Mouse (Mus musculus) adrenal gland, postnatal 4 days (tissue): ENCODE measurements around the gene Klhdc9. TPM values are rescaled to one million over a fixed set of nuclear protein-coding genes. Genes with fewer than 3 reads are reported as not detected.

ENCODE experiments used
- DNase-seq, 2 experiments: peaks; one replicate each; pipeline ENCODE4 v3.0.0; 2021 to 2022; ENCODE audit warnings: low spot score in 2 of 2, mixed read lengths in 2 of 2
- total RNA-seq, 2 experiments: library from RNA; stranded (reverse); gene quantifications; 2 replicates each; pipeline ENCODE4 v1.2.3; 2021

Gene Klhdc9
- total RNA-seq, 2 experiments from 2014 or later: 6.2 to 6.8 TPM

- DNase-seq: no peak
Observed at GRCm38 (mm10) chr1:171309321-171309720, 51.3 kb downstream of the Klhdc9 start.

Other genes with a start within 250 kb of the Klhdc9 start
- 1 to 10 TPM; 2.1 to 2.7 TPM for gene Cfap126, start 246.9 kb downstream of the Klhdc9 start, total RNA-seq
- 100 to 1,000 TPM; 359 to 386 TPM for gene Sdhc, start 210.2 kb downstream of the Klhdc9 start, total RNA-seq
- gene Mpz, start 210.1 kb downstream of the Klhdc9 start, total RNA-seq: 10 to 100 TPM; 23.9 to 53.3 TPM
- 10 to 100 TPM; 29.5 to 32.0 TPM for gene Pcp4l1, start 164.5 kb downstream of the Klhdc9 start, total RNA-seq
- gene Nr1i3, start 146.8 kb downstream of the Klhdc9 start, total RNA-seq: 10 to 100 TPM in 1 of 2 experiments, under 1 TPM in 1; 0.92 to 10.3 TPM
- gene Tomm40l, start 138.3 kb downstream of the Klhdc9 start, total RNA-seq: 10 to 100 TPM; 41.6 to 43.5 TPM
- 100 to 1,000 TPM in 1 of 2 experiments, 10 to 100 TPM in 1; 18.3 to 847 TPM for gene Apoa2, start 135.7 kb downstream of the Klhdc9 start, total RNA-seq
- 10 to 100 TPM; 22.4 to 23.2 TPM for gene Fcer1g, start 126.4 kb downstream of the Klhdc9 start, total RNA-seq
- gene Adamts4, start 110.4 kb downstream of the Klhdc9 start, total RNA-seq: 1 to 10 TPM; 4.3 to 4.5 TPM
- 100 to 1,000 TPM; 446 to 477 TPM for gene Ndufs2, start 109.4 kb downstream of the Klhdc9 start, total RNA-seq
- gene B4galt3, start 90.5 kb downstream of the Klhdc9 start, total RNA-seq: 10 to 100 TPM; 48.4 to 56.3 TPM
- gene Ppox, start 79.6 kb downstream of the Klhdc9 start, total RNA-seq: 10 to 100 TPM; 55.8 to 57.1 TPM
- gene Usp21, start 72.8 kb downstream of the Klhdc9 start, total RNA-seq: 10 to 100 TPM; 51.4 to 56.0 TPM
- gene Ufc1, start 65.8 kb downstream of the Klhdc9 start, total RNA-seq: 100 to 1,000 TPM; 138 to 155 TPM
- 10 to 100 TPM; 41.2 to 43.1 TPM for gene Dedd, start 31.7 kb downstream of the Klhdc9 start, total RNA-seq
- gene Nit1, start 15.2 kb downstream of the Klhdc9 start, total RNA-seq: 10 to 100 TPM; 62.0 to 68.3 TPM
- gene Pfdn2, start 15.1 kb downstream of the Klhdc9 start, total RNA-seq: 100 to 1,000 TPM; 120 to 125 TPM
- under 1 TPM; 0.34 to 0.59 TPM for gene Nectin4, start 9.3 kb upstream of the Klhdc9 start, total RNA-seq
- gene Arhgap30, start 28.2 kb upstream of the Klhdc9 start, total RNA-seq: 1 to 10 TPM; 3.2 to 4.7 TPM
- gene Usf1, start 50.5 kb upstream of the Klhdc9 start, total RNA-seq: 10 to 100 TPM; 81.4 to 84.8 TPM
- 10 to 100 TPM in 1 of 2 experiments, 1 to 10 TPM in 1; 6.3 to 15.1 TPM for gene Tstd1, start 58.1 kb upstream of the Klhdc9 start, total RNA-seq
- gene F11r, start 76.7 kb upstream of the Klhdc9 start, total RNA-seq: 10 to 100 TPM; 43.0 to 47.0 TPM
- gene Alyref2, start 142.7 kb upstream of the Klhdc9 start, total RNA-seq: 1 to 10 TPM; 8.5 to 9.1 TPM
- gene Itln1, start 174.5 kb upstream of the Klhdc9 start, total RNA-seq: not detected
- gene Cd244a, start 198.4 kb upstream of the Klhdc9 start, total RNA-seq: under 1 TPM; 0.14 to 0.31 TPM
- gene Ly9, start 246.6 kb upstream of the Klhdc9 start, total RNA-seq: 1 to 10 TPM in 1 of 2 experiments, under 1 TPM in 1; 0.73 to 1.3 TPM